Mouse (Mus musculus) ES-Bruce4 (cell line): Measurements from ENCODE around the gene Bche.

Source experiments
- CTCF ChIP-seq: IDR thresholded peaks from one replicate; pipeline ENCODE4 v1.8.1; 2011; ENCODE audit warnings: low read depth, low read length
- EP300 ChIP-seq: IDR thresholded peaks from 2 replicates; pipeline ENCODE4 v1.6.1; 2011; ENCODE audit warnings: low read depth, low read length; ENCODE audit not compliant: insufficient read depth

- TF ChIP-seq CTCF (no peak), EP300 (no peak)
Measured at GRCm38 (mm10) chr3:73708410-73708714, at the start of gene Bche.
